Mouse (Mus musculus) heart, postnatal 14 days (tissue): ENCODE results near the gene Lrp4. TPM values are rescaled to one million over a fixed set of nuclear protein-coding genes. Genes with fewer than 3 reads are reported as not detected.
A peak's percentile ranks its signal among the peaks of the same experiment; 100 is the strongest.

Experiments
- DNase-seq, 2 experiments: peaks; one replicate each; pipeline ENCODE4 v3.0.0; 2021 to 2022
- intact Hi-C: fragments of 180-260 bp; cut with DNase I; formaldehyde crosslinking; loops from one replicate; pipeline ENCODE4 v1.15.1; 2025
- total RNA-seq, 2 experiments: library from RNA; stranded (reverse); gene quantifications; 2 replicates each; pipeline ENCODE4 v1.2.3; 2021

The Lrp4 gene
- total RNA-seq, 2 experiments from 2014 or later: 11.1 to 13.3 TPM

- intact Hi-C loops: no loop called here
- no peak for DNase-seq
Measured at GRCm38 (mm10) chr2:91452658-91453057, 4.7 kb upstream of the Lrp4 start.

- intact Hi-C loops: no loop called here
- no peak for DNase-seq
Measured at GRCm38 (mm10) chr2:91453231-91454075, 3.9 kb upstream of the Lrp4 start.

GRCm38 (mm10) chr2:91454434-91454833 is 2.9 kb upstream of the Lrp4 start:
- intact Hi-C loops: no loop called here
- DNase-seq: no peak

- DNase-seq: peak in 1 of 2 experiments; percentile 48
- intact Hi-C loops: loop anchor here (5.0 kb wide), 1 partner anchor 169 kb away; no protein-coding TSS in a partner anchor
Measured at GRCm38 (mm10) chr2:91455826-91456225, 1.5 kb upstream of the Lrp4 start.

- intact Hi-C loops: loop anchor here (5.0 kb wide), 1 partner anchor 169 kb away; no protein-coding TSS in a partner anchor
- no peak for DNase-seq
Measured at GRCm38 (mm10) chr2:91456491-91457100, 715 bp upstream of the Lrp4 start.

- DNase-seq: peak in 1 of 2 experiments; percentile 34
- intact Hi-C loops: loop anchor here (5.0 kb wide), 1 partner anchor 170 kb away; no protein-coding TSS in a partner anchor
Measured at GRCm38 (mm10) chr2:91457656-91458251, 443 bp downstream of the Lrp4 start.

- DNase-seq: peak; percentile 55 to 62
- intact Hi-C loops: loop anchor here (5.0 kb wide), 1 partner anchor 171 kb away; no protein-coding TSS in a partner anchor
Measured at GRCm38 (mm10) chr2:91458252-91458672, 951 bp downstream of the Lrp4 start.

- peak in 1 of 2 experiments; percentile 51 for DNase-seq
- intact Hi-C loops: loop anchor here (5.0 kb wide), 1 partner anchor 172 kb away; no protein-coding TSS in a partner anchor
Measured at GRCm38 (mm10) chr2:91458673-91459391, 1.5 kb downstream of the Lrp4 start.

GRCm38 (mm10) chr2:91460076-91460475 is 2.8 kb downstream of the Lrp4 start:
- DNase-seq: no peak
- intact Hi-C loops: no loop called here

- intact Hi-C loops: no loop called here
- no peak for DNase-seq
Measured at GRCm38 (mm10) chr2:91460771-91461170, 3.5 kb downstream of the Lrp4 start.

- intact Hi-C loops: no loop called here
Measured at GRCm38 (mm10) chr2:91461341-91461740, 4.0 kb downstream of the Lrp4 start.

GRCm38 (mm10) chr2:91462196-91462595 is 4.9 kb downstream of the Lrp4 start:
- intact Hi-C loops: loop anchor here (1.0 kb wide), 1 partner anchor 14 kb away; no protein-coding TSS in a partner anchor
- DNase-seq: no peak

More at GRCm38 (mm10) chr2:91461341-91461740, 4.0 kb downstream of the Lrp4 start:
- peak in 1 of 2 experiments; percentile 33 for DNase-seq

- no peak for DNase-seq
- intact Hi-C loops: loop anchor here (1.0 kb wide), 1 partner anchor 14 kb away; no protein-coding TSS in a partner anchor
Measured at GRCm38 (mm10) chr2:91462681-91463080, 5.4 kb downstream of the Lrp4 start.

- intact Hi-C loops: no loop called here
Measured at GRCm38 (mm10) chr2:91465934-91466333, 8.6 kb downstream of the Lrp4 start.

GRCm38 (mm10) chr2:91467613-91468012 is 10.3 kb downstream of the Lrp4 start:
- intact Hi-C loops: no loop called here
- no peak for DNase-seq

More at GRCm38 (mm10) chr2:91465934-91466333, 8.6 kb downstream of the Lrp4 start:
- no peak for DNase-seq

GRCm38 (mm10) chr2:91470055-91470647 is 12.8 kb downstream of the Lrp4 start:
- DNase-seq: no peak
- intact Hi-C loops: no loop called here

- intact Hi-C loops: no loop called here
Measured at GRCm38 (mm10) chr2:91474358-91474757, 17.0 kb downstream of the Lrp4 start.

GRCm38 (mm10) chr2:91475791-91476190 is 18.5 kb downstream of the Lrp4 start:
- intact Hi-C loops: loop anchor here (1.0 to 5.0 kb wide), 2 partner anchors 13 to 358 kb away; partner anchors contain the start of gene Mybpc3
- peak in 1 of 2 experiments; percentile 35 for DNase-seq

More at GRCm38 (mm10) chr2:91474358-91474757, 17.0 kb downstream of the Lrp4 start:
- no peak for DNase-seq

GRCm38 (mm10) chr2:91476251-91476661 is 18.9 kb downstream of the Lrp4 start:
- peak; percentile 68 to 81 for DNase-seq
- intact Hi-C loops: loop anchor here (1.0 to 5.0 kb wide), 2 partner anchors 14 to 359 kb away; partner anchors contain the start of gene Mybpc3
